Mouse (Mus musculus) retina, postnatal 7 days (tissue): ENCODE data around the gene Ssna1.

Source experiments
- DNase-seq: peaks from one replicate; pipeline ENCODE4 v3.0.0-alpha.2; 2012; ENCODE audit warnings: low read depth, low spot score

The Ssna1 gene

GRCm38 (mm10) chr2:25290101-25290815, 18.0 kb upstream of the Ssna1 start:
- DNase-seq, result no peak

- DNase-seq, result no peak
Observed at GRCm38 (mm10) chr2:25289651-25290050, 17.4 kb upstream of the Ssna1 start, which contains the start of gene Lrrc26. Gene Lrrc26 (plus strand): TSS chr2:25289915.

GRCm38 (mm10) chr2:25288734-25289345, 16.6 kb upstream of the Ssna1 start:
- no peak for DNase-seq

- DNase-seq, result no peak
Observed at GRCm38 (mm10) chr2:25287927-25288649, 15.8 kb upstream of the Ssna1 start, which contains the start of gene Tmem210. Gene Tmem210 (plus strand): TSS chr2:25288145.

GRCm38 (mm10) chr2:25286837-25287636, 14.8 kb upstream of the Ssna1 start:
- no peak for DNase-seq

GRCm38 (mm10) chr2:25286314-25286713, 14.1 kb upstream of the Ssna1 start:
- no peak for DNase-seq

GRCm38 (mm10) chr2:25285551-25285950, 13.3 kb upstream of the Ssna1 start:
- DNase-seq, result no peak

GRCm38 (mm10) chr2:25278928-25279882, 7.0 kb upstream of the Ssna1 start:
- no peak for DNase-seq

GRCm38 (mm10) chr2:25273010-25273409, 772 bp upstream of the Ssna1 start:
- DNase-seq, result no peak

GRCm38 (mm10) chr2:25272515-25272914, 277 bp upstream of the Ssna1 start:
- DNase-seq, result no peak

- DNase-seq, result no peak
Observed at GRCm38 (mm10) chr2:25267746-25268309, 4.4 kb downstream of the Ssna1 start.

- DNase-seq, result no peak
Observed at GRCm38 (mm10) chr2:25267241-25267640, 5.0 kb downstream of the Ssna1 start.

- DNase-seq, result no peak
Observed at GRCm38 (mm10) chr2:25266720-25267119, 5.5 kb downstream of the Ssna1 start.

- no peak for DNase-seq
Observed at GRCm38 (mm10) chr2:25265897-25266656, 6.2 kb downstream of the Ssna1 start.

- no peak for DNase-seq
Observed at GRCm38 (mm10) chr2:25264851-25265250, 7.4 kb downstream of the Ssna1 start.

- DNase-seq, result no peak
Observed at GRCm38 (mm10) chr2:25264286-25264660, 8.0 kb downstream of the Ssna1 start.

GRCm38 (mm10) chr2:25263623-25264285, 8.5 kb downstream of the Ssna1 start:
- DNase-seq, result no peak

GRCm38 (mm10) chr2:25262795-25263622, 9.2 kb downstream of the Ssna1 start:
- DNase-seq, result no peak
